Mouse (Mus musculus) stomach, embryonic 14.5 days (tissue): Measurements from ENCODE around the gene Phf10. TPM values are rescaled to one million over a fixed set of nuclear protein-coding genes. Genes with fewer than 3 reads are reported as not detected.

Experiments used
- polyA plus RNA-seq: library from polyadenylated mRNA; unstranded; fragments of >200 nt; fragmentation: Nextera tagmentation; extraction: Ambion mirVana; gene quantifications from 2 replicates; pipeline ENCODE4 v1.2.1, GENCODE M21; 2014

Gene Phf10
- polyA plus RNA-seq, 1 experiment from 2014 or later = 55.0 TPM

Other genes with a start within 250 kb of the Phf10 start
- 6.2 and 6.7 TPM in 2 replicates for gene Wdr27, start 18.1 kb downstream of the Phf10 start, polyA plus RNA-seq
- gene 1600012H06Rik, start 18.1 kb downstream of the Phf10 start, polyA plus RNA-seq = 35.5 and 40.5 TPM in 2 replicates
- gene 9030025P20Rik, start 17.2 kb upstream of the Phf10 start, polyA plus RNA-seq = 8.1 and 9.8 TPM in 2 replicates
- 0.56 TPM in 1 of 2 replicates, not detected in the other for gene Gm3417, start 17.5 kb upstream of the Phf10 start, polyA plus RNA-seq
- gene Gm3435, start 48.9 kb upstream of the Phf10 start, polyA plus RNA-seq = 4.2 and 4.7 TPM in 2 replicates
- gene Ermard, start 79.9 kb upstream of the Phf10 start, polyA plus RNA-seq = 80.8 and 97.4 TPM in 2 replicates
- not detected in 2 replicates for gene Tcte3, start 80.2 kb upstream of the Phf10 start, polyA plus RNA-seq
- gene Gm3448, start 80.3 kb upstream of the Phf10 start, polyA plus RNA-seq = 4.7 and 5.0 TPM in 2 replicates